Mouse (Mus musculus) macrophage (primary cell): ENCODE results near the gene Acot5. TPM values are rescaled to one million over a fixed set of nuclear protein-coding genes. Genes with fewer than 3 reads are reported as not detected.
"Not testable (repeated sequence)": the region's sequence is repeated elsewhere in the genome, so short reads cannot be mapped to it uniquely, and the experiment has no call there.

Source experiments
- H3K27ac ChIP-seq: fragments of 350-480 bp; formaldehyde crosslinking; 2 replicates; pipeline ENCODE4 v1.9.0; 2021
- H3K36me3 ChIP-seq: fragments of 350-480 bp; formaldehyde crosslinking; 2 replicates; pipeline ENCODE4 v1.9.0; 2021; ENCODE audit errors: inconsistent target
- H3K4me3 ChIP-seq: fragments of 350-480 bp; formaldehyde crosslinking; 2 replicates; pipeline ENCODE4 v1.9.0; 2021; ENCODE audit errors: inconsistent target
- H3K79me2 ChIP-seq: fragments of 350-480 bp; formaldehyde crosslinking; 2 replicates; pipeline ENCODE4 v1.9.0; 2021; ENCODE audit errors: inconsistent target
- WGBS: methylation state at CpG from one replicate; pipeline ENCODE4 v1.1.7; 2026; ENCODE audit warnings: inconsistent platforms; ENCODE audit not compliant: missing documents; 5-methylcytosine and 5-hydroxymethylcytosine counted together
- polyA plus RNA-seq: library from polyadenylated mRNA; stranded (reverse); fragments of 250-400 nt; gene quantifications from 3 replicates; pipeline ENCODE4 v1.2.4, GENCODE M21; 2018; ENCODE audit warnings: inconsistent platforms

Acot5 gene
- polyA plus RNA-seq, 1 experiment from 2014 or later, result not detected

GRCm38 (mm10) chr12:84046906-84047305 is 22.2 kb upstream of the Acot5 start:
- H3K4me3 ChIP-seq, result no peak overlapping the region
- 92% methylated on average over 1 of the region's 1 CpGs for WGBS
- H3K27ac ChIP-seq, result no peak overlapping the region
- H3K36me3 ChIP-seq, result no peaks in the 10 kb centered on the region
- no peaks in the 10 kb centered on the region for H3K79me2 ChIP-seq

GRCm38 (mm10) chr12:84050744-84051143 is 18.4 kb upstream of the Acot5 start:
- not testable (repeated sequence) for H3K36me3 ChIP-seq, H3K27ac ChIP-seq, H3K4me3 ChIP-seq, H3K79me2 ChIP-seq
- WGBS, result 81% methylated on average over 5 of the region's 5 CpGs

- H3K4me3 ChIP-seq, result no peak within 1 kb of the TSS
- 52% methylated on average over 5 of the region's 5 CpGs for WGBS
These were observed 17.1 kb upstream of the Acot5 start, which contains the start of gene Acot3 for GRCm38 (mm10) chr12:84051937-84052474. TSS of gene Acot3 (plus strand) at chr12:84052144.

GRCm38 (mm10) chr12:84052609-84053008 is 16.5 kb upstream of the Acot5 start:
- Histone ChIP-seq H3K79me2 (no peaks in the 10 kb centered on the region), H3K27ac (no peak overlapping the region), H3K36me3 (no peaks in the 10 kb centered on the region), H3K4me3 (no peak overlapping the region)
- WGBS, result 95% methylated on average over 6 of the region's 7 CpGs

More at GRCm38 (mm10) chr12:84051937-84052474, 17.1 kb upstream of the Acot5 start, which contains the start of gene Acot3:
- no peaks in the 10 kb centered on the region for H3K36me3 ChIP-seq
- no peaks in the 10 kb centered on the region for H3K79me2 ChIP-seq
- no peak within 1 kb of the TSS for H3K27ac ChIP-seq

GRCm38 (mm10) chr12:84053173-84053572 is 16.0 kb upstream of the Acot5 start:
- Histone ChIP-seq H3K4me3 (no peak overlapping the region), H3K27ac (no peak overlapping the region), H3K79me2 (no peaks in the 10 kb centered on the region), H3K36me3 (no peaks in the 10 kb centered on the region)
- WGBS, result 36% methylated on average over 11 of the region's 16 CpGs

- H3K4me3 ChIP-seq, result no peak overlapping the region
- no peak overlapping the region for H3K27ac ChIP-seq
- no peaks in the 10 kb centered on the region for H3K36me3 ChIP-seq
- H3K79me2 ChIP-seq, result no peaks in the 10 kb centered on the region
- WGBS, result 8% methylated on average over 27 of the region's 46 CpGs
These were observed 15.3 kb upstream of the Acot5 start for GRCm38 (mm10) chr12:84053679-84054391.

GRCm38 (mm10) chr12:84060946-84061345 is 8.2 kb upstream of the Acot5 start:
- Histone ChIP-seq H3K4me3 (no peak overlapping the region), H3K27ac (no peak overlapping the region), H3K79me2 (no peaks in the 10 kb centered on the region), H3K36me3 (no peaks in the 10 kb centered on the region)
- 0% methylated on average over 2 of the region's 2 CpGs for WGBS

GRCm38 (mm10) chr12:84062336-84062735 is 6.8 kb upstream of the Acot5 start:
- Histone ChIP-seq H3K27ac (no peak overlapping the region), H3K79me2 (no peaks in the 10 kb centered on the region), H3K36me3 (no peaks in the 10 kb centered on the region), H3K4me3 (no peak overlapping the region)
- 94% methylated on average over 20 of the region's 20 CpGs for WGBS

GRCm38 (mm10) chr12:84063228-84063627 is 5.9 kb upstream of the Acot5 start:
- no peak overlapping the region for H3K4me3 ChIP-seq
- H3K36me3 ChIP-seq, result no peaks in the 10 kb centered on the region
- no peaks in the 10 kb centered on the region for H3K79me2 ChIP-seq
- WGBS, result 71% methylated on average over 5 of the region's 5 CpGs
- H3K27ac ChIP-seq, result no peak overlapping the region

GRCm38 (mm10) chr12:84063833-84064232 is 5.3 kb upstream of the Acot5 start:
- 86% methylated on average over 2 of the region's 2 CpGs for WGBS
- Histone ChIP-seq H3K36me3 (no peaks in the 10 kb centered on the region), H3K4me3 (no peak overlapping the region), H3K27ac (no peak overlapping the region), H3K79me2 (no peaks in the 10 kb centered on the region)

- no peak overlapping the region for H3K4me3 ChIP-seq
- H3K27ac ChIP-seq, result no peak overlapping the region
- WGBS, result 81% methylated on average over 8 of the region's 8 CpGs
- no peaks in the 10 kb centered on the region for H3K79me2 ChIP-seq
- H3K36me3 ChIP-seq, result no peaks in the 10 kb centered on the region
These were observed 4.5 kb upstream of the Acot5 start for GRCm38 (mm10) chr12:84064621-84065020.

GRCm38 (mm10) chr12:84067752-84068151 is 1.4 kb upstream of the Acot5 start:
- Histone ChIP-seq H3K4me3 (no peak overlapping the region), H3K79me2 (no peaks in the 10 kb centered on the region), H3K36me3 (no peaks in the 10 kb centered on the region), H3K27ac (no peak overlapping the region)
- WGBS, result 85% methylated on average over 4 of the region's 4 CpGs

- WGBS, result 81% methylated on average over 8 of the region's 8 CpGs
- Histone ChIP-seq H3K27ac (no peak overlapping the region), H3K79me2 (no peaks in the 10 kb centered on the region), H3K36me3 (no peaks in the 10 kb centered on the region), H3K4me3 (no peak overlapping the region)
These were observed 829 bp upstream of the Acot5 start for GRCm38 (mm10) chr12:84068296-84068695.

GRCm38 (mm10) chr12:84069582-84069981 is 457 bp downstream of the Acot5 start:
- not testable (repeated sequence) for H3K4me3 ChIP-seq, H3K27ac ChIP-seq, H3K36me3 ChIP-seq, H3K79me2 ChIP-seq
- 4% methylated on average over 22 of the region's 52 CpGs for WGBS

- 89% methylated on average over 2 of the region's 2 CpGs for WGBS
- Histone ChIP-seq H3K36me3 (no peaks in the 10 kb centered on the region), H3K79me2 (no peaks in the 10 kb centered on the region), H3K27ac (no peak overlapping the region), H3K4me3 (no peak overlapping the region)
These were observed 2.6 kb downstream of the Acot5 start for GRCm38 (mm10) chr12:84071696-84072095.
